Mouse (Mus musculus) Muller cell, postnatal 12 days (primary cell): ENCODE data around the gene Lhfpl3.

Source experiments
- DNase-seq: peaks from one replicate; pipeline ENCODE4 v3.0.0-alpha.2; 2015; ENCODE audit errors: inconsistent ontology term

Gene Lhfpl3

GRCm38 (mm10) chr5:22926171-22926570 is 180.3 kb downstream of the Lhfpl3 start:
- DNase-seq = no peak

- DNase-seq = no peak
These were observed 182.9 kb downstream of the Lhfpl3 start for GRCm38 (mm10) chr5:22928746-22929145.

GRCm38 (mm10) chr5:22943306-22943705 is 197.4 kb downstream of the Lhfpl3 start:
- DNase-seq = no peak

- no peak for DNase-seq
These were observed 217.4 kb downstream of the Lhfpl3 start for GRCm38 (mm10) chr5:22963300-22963699.

- DNase-seq = peak; percentile 91
These were observed 240.9 kb downstream of the Lhfpl3 start for GRCm38 (mm10) chr5:22986771-22987170.

- DNase-seq = no peak
These were observed 254.0 kb downstream of the Lhfpl3 start for GRCm38 (mm10) chr5:22999811-23000210.

- DNase-seq = peak; percentile 50
These were observed 257.4 kb downstream of the Lhfpl3 start for GRCm38 (mm10) chr5:23003123-23003797.

- no peak for DNase-seq
These were observed 260.3 kb downstream of the Lhfpl3 start for GRCm38 (mm10) chr5:23006207-23006606.

GRCm38 (mm10) chr5:23010460-23010859 is 264.6 kb downstream of the Lhfpl3 start:
- DNase-seq = no peak

- DNase-seq = peak; percentile 62
These were observed 268.1 kb downstream of the Lhfpl3 start for GRCm38 (mm10) chr5:23013997-23014396.

GRCm38 (mm10) chr5:23015587-23016335 is 269.9 kb downstream of the Lhfpl3 start:
- no peak for DNase-seq

- peak; percentile 88 for DNase-seq
These were observed 289.3 kb downstream of the Lhfpl3 start for GRCm38 (mm10) chr5:23034944-23035726.

GRCm38 (mm10) chr5:23035727-23036029 is 289.8 kb downstream of the Lhfpl3 start:
- no peak for DNase-seq

- no peak for DNase-seq
These were observed 294.6 kb downstream of the Lhfpl3 start for GRCm38 (mm10) chr5:23040429-23040828.

GRCm38 (mm10) chr5:23042862-23043261 is 297.0 kb downstream of the Lhfpl3 start:
- no peak for DNase-seq

- DNase-seq = no peak
These were observed 303.3 kb downstream of the Lhfpl3 start for GRCm38 (mm10) chr5:23049083-23049663.

GRCm38 (mm10) chr5:23051458-23051857 is 305.6 kb downstream of the Lhfpl3 start:
- no peak for DNase-seq

- DNase-seq = no peak
These were observed 349.0 kb downstream of the Lhfpl3 start for GRCm38 (mm10) chr5:23094894-23095293.

GRCm38 (mm10) chr5:23106536-23106935 is 360.7 kb downstream of the Lhfpl3 start:
- peak; percentile 89 for DNase-seq

- DNase-seq = no peak
These were observed 365.4 kb downstream of the Lhfpl3 start for GRCm38 (mm10) chr5:23111307-23111706.

GRCm38 (mm10) chr5:23114249-23114648 is 368.4 kb downstream of the Lhfpl3 start:
- DNase-seq = no peak

- DNase-seq = peak; percentile 45
These were observed 381.0 kb downstream of the Lhfpl3 start for GRCm38 (mm10) chr5:23126851-23127250.
